In genomic region chr19:41724831-41725470, GRCm38 (mm10) we compare ENCODE assay signal across 12 mouse cellular contexts. TPM values are rescaled to one million over a fixed set of nuclear protein-coding genes. Genes with fewer than 3 reads are reported as not detected.
DNase-seq lines count a peak whose midpoint lies in the region; ATAC-seq lines count a peak whose summit lies in the region.
"Had no signal": no experiment of that assay in that cellular context is flagged by ENCODE, and none has a peak within 500 bp of the region (broad histone marks: within the 10 kb centered on the region; RNA-seq: fewer than 3 reads in every experiment).

No protein-coding gene starts in this region.

- ATAC-seq in frontal cortex, adult (ENCODE audit: low TSS enrichment), result peak; percentile 76
- ATAC-seq in intestine, embryonic 14.5 days (replicated peaks; ENCODE audit: low FRiP score, low TSS enrichment, low read depth), result peak; percentile 70
- no peak for ATAC-seq in erythroblast, adult 5-6 weeks (replicated peaks; ENCODE audit: low FRiP score, poor library complexity, severe bottlenecking)

- no peak for DNase-seq in frontal cortex, postnatal 14 days (ENCODE audit: low spot score in 2 of 2)
- peak; percentile 78 for DNase-seq in embryo, embryonic 9.5 days (ENCODE audit: extremely low spot score)
- DNase-seq in intestine, embryonic 14.5 days (ENCODE audit: low spot score), result peak; percentile 66
- peak; percentile 54 for DNase-seq in retina, embryonic 14.5 days (ENCODE audit: low spot score)
- no peak for DNase-seq in ovary, postnatal 10 days (ENCODE audit: low spot score)
- no peak for DNase-seq in adrenal gland, adult 18-20 months (ENCODE audit: low spot score in 2 of 2)
- DNase-seq: adrenal gland, postnatal 25 days had no signal

- H3K27ac ChIP-seq in intestine, embryonic 14.5 days (ENCODE audit: low read depth), result no peak overlapping the region
- H3K27ac ChIP-seq: embryonic facial prominence, embryonic 13.5 days had no signal

- H3K9ac ChIP-seq in intestine, embryonic 14.5 days (ENCODE audit: low read length), result no peak overlapping the region
- H3K9ac ChIP-seq: embryonic facial prominence, embryonic 13.5 days had no signal

- WGBS in intestine, embryonic 14.5 days, result 35% methylated on average over 9 of the region's 9 CpGs

- no peak overlapping the region for H3K4me2 ChIP-seq in intestine, embryonic 14.5 days (ENCODE audit: low read length)
- H3K4me2 ChIP-seq: embryonic facial prominence, embryonic 13.5 days had no signal

- H3K27me3 ChIP-seq in intestine, embryonic 14.5 days (replicated peaks; ENCODE audit: control insufficient read depth, insufficient read depth, low read length), result no peaks in the 10 kb centered on the region
- H3K27me3 ChIP-seq: embryonic facial prominence, embryonic 13.5 days had no signal

- peaks cover 7% of the 10 kb centered on the region for H3K4me1 ChIP-seq in intestine, embryonic 14.5 days (replicated peaks; ENCODE audit: control insufficient read depth, insufficient read depth, low read length)

- no peaks in the 10 kb centered on the region for H3K36me3 ChIP-seq in intestine, embryonic 14.5 days (ENCODE audit: control insufficient read depth, insufficient read depth, low read length)
- H3K36me3 ChIP-seq: embryonic facial prominence, embryonic 13.5 days had no signal

- H3K4me3 ChIP-seq in intestine, embryonic 14.5 days (ENCODE audit: low read depth, low read length), result no peak overlapping the region
- H3K4me3 ChIP-seq: embryonic facial prominence, embryonic 13.5 days; myocyte had no signal

- H3K9me3 ChIP-seq in intestine, embryonic 14.5 days (ENCODE audit: control insufficient read depth, low read length), result no peaks in the 10 kb centered on the region
- H3K9me3 ChIP-seq: embryonic facial prominence, embryonic 13.5 days had no signal

RNA-seq across cellular contexts. Expression of gene Slit1, which starts 18.5 kb away (rescaled TPM):
- 0.77 and 1.0 TPM in 2 replicates for polyA plus RNA-seq in intestine, embryonic 14.5 days (2014; fragmentation: Nextera tagmentation; extraction: Ambion mirVana)
- total RNA-seq in erythroblast, adult 5-6 weeks (2015; ENCODE audit: low replicate concordance), result 0.42 TPM in 1 of 2 replicates, not detected in the other
- total RNA-seq in erythroblast, adult 5-6 weeks (2017; ENCODE audit: low replicate concordance), result 0.14 and 0.51 TPM in 2 replicates
- total RNA-seq in adrenal gland, adult 18-20 months (2021), result 1 to 10 TPM; 3.5 to 8.0 TPM
- polyA plus RNA-seq: heart, postnatal 0 days had no signal

Comparison
In these comparisons a context has a peak if more than half of its experiments do, and no peak if none do; other contexts are left out.
1. DNase-seq: peak in embryo, embryonic 9.5 days (single experiment), intestine, embryonic 14.5 days (single experiment) and retina, embryonic 14.5 days (single experiment); none in frontal cortex, postnatal 14 days (0 of 2), ovary, postnatal 10 days (single experiment) and adrenal gland, adult 18-20 months (0 of 2).